Mouse (Mus musculus) kidney, postnatal 25 days (tissue): ENCODE measurements around the gene Smpd3.

Experiments used
- DNase-seq, 2 experiments: peaks; one replicate each; pipeline ENCODE4 v3.0.0; 2021; ENCODE audit warnings: mixed read lengths in 2 of 2

Gene Smpd3

GRCm38 (mm10) chr8:106213959-106214358 lies 123.8 kb downstream of the Smpd3 start:
- DNase-seq, result no peak

GRCm38 (mm10) chr8:106211421-106211820 lies 126.4 kb downstream of the Smpd3 start:
- no peak for DNase-seq

DNA sequence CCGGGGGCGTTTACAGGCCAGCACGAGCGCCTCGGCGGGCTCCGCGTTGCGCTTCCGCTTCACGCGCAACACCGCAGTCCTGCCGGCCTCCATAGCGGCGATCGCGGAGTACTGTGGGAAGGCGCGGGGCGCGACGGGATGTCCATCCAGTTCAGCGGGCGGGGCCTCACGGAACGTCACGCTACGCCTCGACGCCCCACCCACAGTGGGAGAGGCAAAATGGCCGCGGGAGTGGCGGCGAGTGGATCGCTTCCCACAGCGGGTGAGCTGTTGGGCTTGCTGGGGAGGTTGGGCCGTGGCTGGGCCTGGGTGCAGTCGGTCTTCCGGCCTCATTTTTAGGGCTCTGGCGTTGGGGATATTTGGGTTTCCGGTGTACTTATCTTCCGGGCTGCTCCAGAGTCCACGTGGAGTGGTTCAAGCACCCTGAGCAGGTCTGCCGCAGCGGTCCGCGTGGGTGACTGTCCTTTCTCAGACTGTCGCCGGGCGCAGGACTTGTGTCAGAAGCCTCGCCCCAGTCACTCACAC lies 126.9 kb downstream of the Smpd3 start, which contains the start of the genes Slc7a6os and Prmt7:
Slc7a6os (minus strand) TSS at position 115 of the 525 bp plus-strand sequence.
Prmt7 (plus strand) TSS at position 116 of the 525 bp plus-strand sequence.
- peak; percentile 97 for DNase-seq

- DNase-seq, result peak; percentile 44 to 77
Measured at GRCm38 (mm10) chr8:106210035-106210731, 127.6 kb downstream of the Smpd3 start.
